Mouse (Mus musculus) heart, postnatal 36 days (tissue): Measurements from ENCODE around the gene Myoc. TPM values are rescaled to one million over a fixed set of nuclear protein-coding genes. Genes with fewer than 3 reads are reported as not detected.
"Not testable (repeated sequence)": the region's sequence is repeated elsewhere in the genome, so short reads cannot be mapped to it uniquely, and the experiment has no call there.

Experiments used
- DNase-seq, 2 experiments: peaks; one replicate each; pipeline ENCODE4 v3.0.0; 2021 to 2022
- intact Hi-C: fragments of 180-260 bp; cut with DNase I; formaldehyde crosslinking; loops from one replicate; pipeline ENCODE4 v1.15.1; 2025
- total RNA-seq, 2 experiments: library from RNA; stranded (reverse); gene quantifications; 2 replicates each; pipeline ENCODE4 v1.2.3; 2021

Myoc gene
- 1 to 10 TPM; 2.1 to 2.5 TPM for total RNA-seq

GRCm38 (mm10) chr1:162639051-162639750 lies at the start of gene Myoc:
Myoc (plus strand) TSS chr1:162639155.
- intact Hi-C loops, result no loop called here

GRCm38 (mm10) chr1:162589443-162589842 lies 49.5 kb upstream of the Myoc start:
- peak in 1 of 2 experiments; percentile 8 for DNase-seq

More at GRCm38 (mm10) chr1:162639051-162639750, at the start of gene Myoc:
- DNase-seq, result peak; percentile 16 to 34

DNA sequence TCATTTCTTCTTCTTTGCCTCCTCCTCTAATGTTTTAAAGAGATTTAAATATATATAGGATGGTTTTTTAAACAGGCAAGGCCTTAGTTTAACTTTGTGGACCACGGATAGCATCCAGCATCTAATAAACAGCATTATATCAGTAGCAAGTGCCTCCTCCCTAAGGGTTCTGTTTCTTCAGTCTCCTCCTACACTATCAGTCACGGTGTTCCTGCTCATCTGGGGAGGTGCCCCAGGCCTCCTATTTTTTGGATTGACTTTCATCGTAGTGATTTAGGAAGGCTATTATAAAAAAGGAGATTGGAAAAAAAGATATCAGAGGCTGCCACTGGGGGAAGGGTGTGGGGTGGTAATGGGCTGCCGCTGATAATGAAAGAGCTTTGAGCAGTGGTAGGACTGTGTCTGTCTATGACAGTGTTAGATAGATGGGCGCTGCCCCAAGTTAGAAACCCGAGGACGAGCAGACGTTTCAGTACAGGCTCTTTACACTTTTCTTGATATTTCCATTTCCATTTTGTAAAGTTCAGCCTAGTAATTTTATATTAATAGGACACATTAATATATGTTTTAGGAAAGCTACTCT lies 48.4 kb upstream of the Myoc start:
- DNase-seq, result no peak
- intact Hi-C loops, result no loop called here

More at GRCm38 (mm10) chr1:162589443-162589842, 49.5 kb upstream of the Myoc start:
- intact Hi-C loops, result no loop called here

DNA sequence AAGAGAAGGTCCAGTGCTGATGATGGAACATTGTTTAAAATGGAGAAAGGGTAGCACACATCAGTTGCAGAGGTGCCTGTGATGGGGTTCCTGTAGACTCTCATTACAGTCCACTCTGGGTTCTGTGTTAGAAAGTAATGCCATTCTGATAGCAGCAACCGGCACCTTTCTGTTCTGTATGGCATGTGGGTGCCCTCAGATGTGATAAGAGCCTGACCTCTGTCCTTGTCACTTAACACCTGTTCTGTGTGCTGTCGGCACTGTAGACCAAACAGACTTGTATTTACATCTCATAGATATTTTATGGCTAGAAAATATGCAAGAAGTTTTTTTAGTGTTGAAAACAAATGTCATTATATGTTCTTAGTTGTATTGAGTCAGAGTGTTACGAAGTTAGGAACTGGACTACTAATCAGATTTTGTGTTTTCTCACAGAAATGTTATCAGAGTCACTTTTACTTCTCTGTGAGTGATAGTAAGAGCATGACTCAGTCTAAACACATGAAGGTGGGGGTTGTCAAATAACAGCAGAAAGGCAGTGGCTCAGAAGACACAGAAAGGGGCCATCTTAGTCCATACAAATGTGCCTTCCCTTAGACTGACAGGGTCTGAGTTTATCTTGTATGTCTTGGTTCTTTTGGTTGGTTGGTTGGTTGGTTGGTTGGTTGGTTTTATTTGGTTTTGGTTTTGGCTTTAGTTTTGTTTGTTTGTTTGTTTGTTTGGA lies 41.4 kb upstream of the Myoc start:
- intact Hi-C loops, result no loop called here
- no peak for DNase-seq

GRCm38 (mm10) chr1:162599617-162600016 lies 39.3 kb upstream of the Myoc start:
- no peak for DNase-seq
- intact Hi-C loops, result no loop called here

DNA sequence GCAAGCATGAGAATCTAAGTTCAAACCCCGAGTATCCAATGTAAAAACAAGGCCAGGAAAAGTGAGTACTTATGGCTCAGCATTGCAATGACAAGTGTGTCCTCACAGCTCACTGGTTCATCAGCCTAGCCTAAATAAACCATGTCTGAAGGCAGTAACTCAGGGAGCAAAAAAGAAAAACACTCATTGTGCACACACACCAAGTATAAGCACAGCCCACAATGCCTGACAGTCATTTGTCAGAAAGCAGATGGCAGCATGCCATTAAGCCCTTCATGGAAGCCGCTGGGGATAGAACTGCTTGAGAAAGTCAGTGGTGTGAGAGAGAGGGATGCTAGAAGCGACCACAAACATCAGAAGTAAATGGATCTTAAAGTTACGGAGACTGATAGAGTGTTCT lies 37.7 kb upstream of the Myoc start:
- DNase-seq, result no peak
- intact Hi-C loops, result no loop called here

DNA sequence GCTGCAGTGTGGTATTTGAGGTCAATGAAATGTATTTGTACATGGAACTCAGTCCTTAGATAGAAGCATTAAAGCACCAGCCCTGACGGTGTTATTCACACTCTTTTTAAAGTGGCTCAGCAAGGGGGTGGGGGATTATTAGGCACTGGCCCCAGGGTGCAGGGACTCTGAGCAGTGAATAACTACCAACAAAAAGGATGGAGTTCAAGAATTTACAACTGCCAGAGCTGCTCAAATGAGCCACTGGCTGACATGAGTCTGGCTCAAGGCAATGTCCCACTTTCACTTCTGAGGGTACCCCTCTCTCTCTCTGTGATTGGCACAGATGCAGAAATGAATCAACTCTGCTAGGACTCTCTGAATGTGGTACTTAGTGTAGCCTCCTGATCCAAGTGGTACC lies 30.8 kb upstream of the Myoc start:
- DNase-seq, result no peak
- intact Hi-C loops, result no loop called here

DNA sequence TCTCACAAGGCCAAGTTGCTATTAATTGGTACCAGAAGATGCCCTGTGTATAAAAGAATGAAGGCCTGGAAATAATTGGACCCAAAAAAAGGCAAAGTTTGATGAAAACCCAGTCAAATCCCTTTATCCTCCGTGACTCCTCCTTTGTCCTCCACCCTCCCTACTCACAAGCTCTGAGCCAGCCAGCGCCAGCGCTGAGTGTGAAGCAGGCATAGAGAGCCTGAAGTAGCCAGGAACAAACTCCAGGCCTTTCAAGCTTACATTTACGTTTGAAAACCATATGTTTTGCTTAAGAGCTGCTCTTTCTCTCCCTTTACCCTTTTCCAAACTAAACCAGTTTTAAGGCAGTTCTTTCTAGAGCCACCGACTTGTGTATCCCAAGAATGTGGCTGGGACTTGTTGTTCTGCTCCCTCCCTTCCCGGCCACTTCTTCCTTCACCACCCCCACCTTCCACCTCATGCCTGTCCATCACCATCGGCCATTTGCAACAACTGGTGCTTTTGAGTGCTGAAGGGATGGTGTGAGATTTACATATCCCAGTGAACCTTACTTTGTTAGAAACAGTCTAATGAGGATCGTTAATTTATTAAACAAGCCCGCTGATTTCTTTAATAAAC lies 29.2 kb upstream of the Myoc start:
- intact Hi-C loops, result no loop called here
- DNase-seq, result no peak

DNA sequence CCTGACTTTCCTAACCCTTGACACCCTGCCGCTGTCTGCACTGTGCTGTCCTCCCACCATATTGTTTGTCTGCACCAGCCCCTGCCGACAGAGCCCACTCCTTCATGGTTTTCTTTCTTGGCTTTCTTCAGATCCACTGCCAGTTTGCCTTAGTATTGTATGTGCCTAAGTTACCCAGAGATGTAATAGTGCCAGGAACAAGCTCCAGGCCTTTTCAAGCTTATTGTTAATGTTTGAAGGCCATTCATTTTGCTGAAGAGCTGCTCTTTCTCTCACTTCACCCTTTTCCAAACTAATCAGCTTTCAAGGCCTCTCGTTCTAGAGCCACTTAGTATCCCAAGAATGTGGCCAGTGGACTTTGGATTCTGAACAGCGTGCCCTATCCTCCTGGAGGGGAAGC lies 27.8 kb upstream of the Myoc start:
- DNase-seq, result no peak
- intact Hi-C loops, result no loop called here

DNA sequence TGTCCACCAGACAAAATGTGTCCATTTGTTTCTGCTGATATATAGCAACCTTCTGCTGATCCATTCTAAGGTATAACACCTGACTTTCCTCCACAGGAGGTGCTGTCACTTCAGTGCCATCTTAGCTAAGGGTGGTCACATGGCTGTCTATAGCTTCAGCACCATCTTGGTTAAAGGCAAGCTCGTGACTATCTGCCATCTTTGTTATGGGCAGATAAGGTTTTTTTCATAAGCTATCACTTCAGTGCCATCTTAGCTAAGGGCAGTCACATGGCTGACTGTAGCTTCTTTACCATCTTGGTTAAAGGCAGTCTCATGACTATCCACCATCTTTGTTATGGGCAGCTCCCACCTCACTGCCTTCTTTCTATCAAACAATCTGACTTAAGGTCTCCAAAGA lies 23.4 kb upstream of the Myoc start:
- intact Hi-C loops, result loop anchor here (5.0 kb wide), 1 partner anchor 63 kb away; no protein-coding TSS in a partner anchor
- no peak for DNase-seq

DNA sequence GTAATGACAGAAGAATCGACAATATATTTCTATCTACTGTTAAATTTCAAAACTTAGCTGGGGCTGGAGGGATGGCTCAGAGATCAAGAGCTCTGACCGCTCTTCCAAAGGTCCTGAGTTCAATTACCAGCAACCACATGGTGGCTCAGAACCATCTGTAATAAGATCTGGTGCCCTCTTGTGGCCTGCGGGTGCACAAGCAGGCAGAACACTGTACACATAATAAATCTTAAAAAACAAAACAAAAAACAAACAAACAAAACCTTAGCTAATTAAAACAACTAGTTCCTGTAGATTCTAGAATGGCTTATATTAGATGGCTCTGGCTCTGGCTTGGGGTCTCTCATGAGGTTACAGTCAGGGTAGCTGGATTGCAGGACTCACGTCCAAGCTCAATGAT lies 18.5 kb upstream of the Myoc start:
- no peak for DNase-seq

GRCm38 (mm10) chr1:162623895-162624294 lies 15.1 kb upstream of the Myoc start:
- intact Hi-C loops, result no loop called here
- DNase-seq, result no peak

More for the DNA sequence above, 18.5 kb upstream of the Myoc start:
- intact Hi-C loops, result no loop called here

DNA sequence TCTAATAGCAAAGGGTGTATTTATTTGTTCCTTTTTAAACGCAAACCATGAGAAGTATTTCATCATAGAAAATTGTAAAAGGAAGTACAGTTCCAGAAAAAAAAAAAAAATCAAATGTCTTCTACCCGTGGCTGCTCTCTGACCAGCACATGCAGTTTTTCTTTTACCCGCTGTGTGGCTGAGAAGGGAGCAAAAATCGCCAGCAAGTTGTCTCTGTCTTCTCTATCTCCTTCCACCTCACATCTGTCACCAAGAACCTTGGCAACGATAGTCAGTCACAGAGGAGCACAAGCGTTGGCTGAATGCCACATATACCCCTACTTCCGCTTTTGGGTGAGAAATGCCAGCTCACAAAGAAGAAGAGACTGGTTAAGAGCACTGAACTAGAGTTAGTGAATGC lies 13.7 kb upstream of the Myoc start:
- intact Hi-C loops, result no loop called here

DNA sequence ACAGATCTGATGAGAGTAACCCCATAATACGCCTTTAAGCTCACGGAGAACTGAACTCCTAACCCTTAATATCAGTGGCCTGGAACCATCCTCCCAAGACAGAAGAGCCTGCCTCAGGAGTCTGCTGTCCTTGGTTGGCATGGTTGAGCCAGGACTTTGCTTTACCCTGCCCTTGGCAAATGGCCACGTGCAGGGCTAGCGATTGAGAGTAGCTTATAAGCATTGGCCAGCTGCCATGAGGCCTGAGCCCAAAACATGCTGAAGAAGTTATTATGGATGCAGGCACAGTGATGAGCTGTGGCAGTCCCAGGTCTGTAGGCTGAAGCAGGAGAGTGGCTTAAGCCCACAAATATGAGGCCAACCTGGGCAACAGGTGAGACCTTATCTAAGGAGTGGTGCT lies 11.1 kb upstream of the Myoc start:
- intact Hi-C loops, DNase-seq: not testable (repeated sequence)

More for the DNA sequence above, 13.7 kb upstream of the Myoc start:
- peak in 1 of 2 experiments; percentile 25 for DNase-seq

DNA sequence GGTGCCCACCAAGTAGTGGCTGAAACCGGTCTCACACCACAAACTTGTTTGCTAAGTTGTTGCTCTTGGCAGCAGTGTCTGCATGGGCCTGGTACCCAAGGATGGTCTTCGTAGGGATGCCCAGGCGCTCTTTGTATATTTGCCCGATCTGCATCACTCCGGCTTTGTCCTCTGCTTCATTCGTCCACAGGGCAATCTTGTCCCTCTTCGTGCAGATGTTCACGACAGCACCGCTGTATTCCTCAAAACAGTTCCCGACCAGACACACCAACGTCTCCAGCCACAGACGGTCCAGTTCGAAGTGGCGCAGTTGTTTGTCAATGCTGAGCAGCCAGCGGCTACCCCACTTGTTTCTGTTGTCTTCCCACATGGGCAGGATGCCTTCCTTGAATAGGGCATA lies 10.6 kb upstream of the Myoc start:
- DNase-seq, intact Hi-C loops: not testable (repeated sequence)

- intact Hi-C loops, result not testable (repeated sequence)
- DNase-seq, result peak; percentile 33 to 42
Observed at GRCm38 (mm10) chr1:162635291-162635931, 3.5 kb upstream of the Myoc start.

DNA sequence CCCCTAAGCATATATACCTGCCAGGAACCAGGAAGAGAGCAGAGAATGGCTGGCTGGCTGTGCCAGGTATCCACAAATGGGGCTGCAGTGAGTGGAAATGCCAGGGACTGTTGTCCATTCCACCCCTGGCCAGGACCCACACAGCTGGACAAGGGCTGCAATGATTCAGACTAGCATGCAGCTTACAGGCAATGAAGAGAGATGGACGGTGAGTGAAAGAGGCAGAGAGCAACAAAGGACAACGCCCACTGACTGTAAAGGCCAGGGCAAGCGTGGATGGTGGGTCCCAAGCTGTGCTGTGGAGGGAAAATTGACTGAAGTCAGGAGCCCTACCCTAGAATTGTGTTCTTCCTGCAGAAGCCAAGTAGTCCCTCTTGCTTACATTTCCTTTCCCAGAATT lies 2.4 kb upstream of the Myoc start:
- intact Hi-C loops, result no loop called here
- no peak for DNase-seq

- no peak for DNase-seq
- intact Hi-C loops, result no loop called here
Observed at GRCm38 (mm10) chr1:162638535-162638934, 420 bp upstream of the Myoc start.

- no peak for DNase-seq
- intact Hi-C loops, result no loop called here
Observed at GRCm38 (mm10) chr1:162639861-162640260, 906 bp downstream of the Myoc start.

DNA sequence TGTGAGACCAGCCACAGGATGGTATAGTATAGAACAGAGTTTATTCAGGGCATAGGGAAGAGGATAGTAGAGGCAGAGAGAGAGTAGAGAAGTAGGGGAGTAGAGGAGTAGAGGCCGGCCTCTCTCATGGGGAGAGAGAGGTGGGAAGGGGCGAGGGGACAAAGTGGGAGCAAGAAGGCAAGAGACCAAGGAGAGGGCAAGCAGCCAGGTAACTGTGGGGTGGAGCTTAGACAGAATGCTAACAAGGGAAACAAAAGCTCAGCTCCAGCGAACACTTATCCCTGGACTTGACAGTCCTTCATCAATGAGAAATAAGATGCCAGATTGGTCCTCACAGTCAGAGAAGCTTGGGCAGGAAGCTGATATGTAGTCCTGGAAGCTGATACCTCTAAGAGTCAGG lies 3.6 kb downstream of the Myoc start:
- intact Hi-C loops, result no loop called here
- no peak for DNase-seq

- DNase-seq, result peak; percentile 85 to 88
- intact Hi-C loops, result no loop called here
Observed at GRCm38 (mm10) chr1:162643752-162644151, 4.8 kb downstream of the Myoc start.
